Mouse (Mus musculus): ENCODE data around the gene Crk. TPM values are rescaled to one million over a fixed set of nuclear protein-coding genes. Genes with fewer than 3 reads are reported as not detected.

Gene Crk
- total and polyA plus RNA-seq, 2 experiments from 2014 or later = 57.0 to 88.4 TPM

DNA sequence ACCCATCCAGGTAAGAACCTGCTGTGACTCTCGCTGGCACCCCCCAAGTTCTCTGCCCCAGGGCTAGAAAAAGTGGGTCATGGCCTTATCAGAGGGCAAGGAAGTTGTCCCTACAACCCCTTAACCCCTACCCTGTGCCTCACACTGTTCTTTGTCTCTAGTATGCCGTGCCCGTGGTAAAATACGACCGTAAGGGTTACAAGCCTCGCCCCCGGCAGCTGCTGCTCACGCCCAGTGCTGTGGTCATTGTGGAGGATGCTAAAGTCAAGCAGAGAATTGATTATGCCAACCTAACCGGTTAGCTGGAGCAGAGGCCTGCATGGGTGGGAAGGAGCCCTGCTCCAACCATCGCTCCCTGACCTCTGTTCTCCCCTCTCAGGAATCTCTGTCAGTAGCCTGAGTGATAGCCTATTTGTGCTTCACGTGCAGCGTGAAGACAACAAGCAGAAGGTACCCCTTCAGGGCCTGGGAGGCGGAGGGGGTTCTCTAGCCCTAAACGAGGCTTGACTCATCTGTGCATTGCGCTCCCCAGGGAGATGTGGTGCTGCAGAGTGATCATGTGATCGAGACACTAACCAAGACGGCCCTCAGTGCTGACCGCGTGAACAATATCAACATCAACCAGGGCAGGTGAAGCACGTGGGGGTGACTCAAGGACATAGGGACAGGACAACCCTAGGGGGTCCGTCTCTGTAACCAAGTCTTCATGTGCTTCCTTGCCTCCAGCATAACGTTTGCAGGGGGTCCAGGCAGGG is 7.5 kb upstream of the Crk start:
- H3K36me3 ChIP-seq (replicated peaks; ENCODE audit: control insufficient read depth, insufficient read depth, low read length) = peaks cover 74% of the 10 kb centered on the region
- H3K9me3 ChIP-seq (replicated peaks; ENCODE audit: control insufficient read depth, low read length) = no peaks in the 10 kb centered on the region
- no peaks in the 10 kb centered on the region for H3K4me1 ChIP-seq (ENCODE audit: control insufficient read depth, insufficient read depth)
- H3K4me2 ChIP-seq (ENCODE audit: low read depth, low read length) = no peak overlapping the region
- no peak overlapping the region for H3K27ac ChIP-seq (ENCODE audit: low read depth)
- no peaks in the 10 kb centered on the region for H3K27me3 ChIP-seq (ENCODE audit: control insufficient read depth, insufficient read depth, low read length)
- H3K4me3 ChIP-seq (ENCODE audit: low read depth, low read length) = no peak overlapping the region
- WGBS = 85% methylated on average over 22 of the region's 22 CpGs
- no peak for ATAC-seq (ENCODE audit: insufficient read depth, low read depth)
- TF ChIP-seq EP300 (IDR thresholded peaks at IDR 0.05; ENCODE audit: low read depth) = no peak
- no peak for TF ChIP-seq CTCF (IDR thresholded peaks at IDR 0.05; ENCODE audit: low read depth)
- no peak overlapping the region for H3K9ac ChIP-seq (replicated peaks; ENCODE audit: low read depth, low read length)
- DNase-seq (ENCODE audit: low spot score) = no peak

DNA sequence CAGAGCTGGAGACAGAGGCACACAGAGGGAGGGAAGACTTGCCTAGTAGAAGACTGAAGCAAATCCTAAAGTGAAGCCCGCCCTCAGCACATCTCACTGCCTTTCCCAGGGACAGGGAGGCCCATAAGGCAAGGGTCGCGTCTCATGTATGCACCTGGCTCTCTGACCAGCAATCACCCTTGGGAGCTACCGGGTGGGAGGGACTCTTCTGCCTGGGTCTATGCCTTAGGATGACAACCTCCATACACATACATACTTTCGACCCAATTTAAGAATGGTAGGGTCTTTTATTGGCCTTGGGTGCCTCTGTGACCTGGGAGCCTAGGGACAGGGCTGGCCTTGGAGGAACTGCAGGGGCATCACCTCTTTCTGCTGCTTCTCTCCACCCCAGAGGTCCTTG is 5.6 kb upstream of the Crk start:
- ATAC-seq (ENCODE audit: insufficient read depth, low read depth) = no peak
- Histone ChIP-seq H3K36me3 (replicated peaks; ENCODE audit: control insufficient read depth, insufficient read depth, low read length) (peaks cover 57% of the 10 kb centered on the region), H3K4me1 (ENCODE audit: control insufficient read depth, insufficient read depth) (peaks cover 2% of the 10 kb centered on the region; the same call in 1 of the 2 replicates), H3K4me3 (ENCODE audit: low read depth, low read length) (no peak overlapping the region), H3K9ac (replicated peaks; ENCODE audit: low read depth, low read length) (no peak overlapping the region), H3K9me3 (replicated peaks; ENCODE audit: control insufficient read depth, low read length) (no peaks in the 10 kb centered on the region), H3K27me3 (ENCODE audit: control insufficient read depth, insufficient read depth, low read length) (no peaks in the 10 kb centered on the region), H3K4me2 (ENCODE audit: low read depth, low read length) (no peak overlapping the region), H3K27ac (ENCODE audit: low read depth) (no peak overlapping the region)
- TF ChIP-seq EP300 (IDR thresholded peaks at IDR 0.05; ENCODE audit: low read depth) (no peak), CTCF (IDR thresholded peaks at IDR 0.05; ENCODE audit: low read depth) (no peak)
- WGBS = 91% methylated on average over 5 of the region's 5 CpGs
- DNase-seq (ENCODE audit: low spot score) = no peak

DNA sequence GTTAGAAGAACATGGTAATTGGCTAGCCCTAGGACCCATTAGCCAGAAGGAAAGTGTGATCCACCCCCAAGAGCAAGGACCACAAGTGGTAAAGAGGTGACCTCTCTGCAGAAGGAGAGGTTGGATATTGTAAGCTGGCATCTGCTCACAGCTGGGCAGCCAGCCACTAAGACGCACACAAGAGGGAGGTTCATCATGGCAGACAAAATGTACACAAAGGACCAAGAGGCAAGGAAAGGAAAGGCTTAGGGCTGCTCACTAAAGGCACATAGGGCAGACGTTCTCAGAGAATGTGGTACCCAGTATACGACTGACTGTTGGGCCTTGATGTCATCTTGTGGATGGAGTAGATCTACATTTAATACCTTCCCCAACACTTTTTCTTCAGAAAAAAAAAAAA is 4.2 kb upstream of the Crk start:
- Histone ChIP-seq H3K9ac (replicated peaks; ENCODE audit: low read depth, low read length) (no peak overlapping the region), H3K9me3 (replicated peaks; ENCODE audit: control insufficient read depth, low read length) (no peaks in the 10 kb centered on the region), H3K27ac (ENCODE audit: low read depth) (no peak overlapping the region), H3K4me1 (ENCODE audit: control insufficient read depth, insufficient read depth) (peaks cover 4% of the 10 kb centered on the region; the same call in 1 of the 2 replicates), H3K27me3 (ENCODE audit: control insufficient read depth, insufficient read depth, low read length) (no peaks in the 10 kb centered on the region), H3K36me3 (replicated peaks; ENCODE audit: control insufficient read depth, insufficient read depth, low read length) (peaks cover 42% of the 10 kb centered on the region), H3K4me2 (ENCODE audit: low read depth, low read length) (no peak overlapping the region), H3K4me3 (ENCODE audit: low read depth, low read length) (no peak overlapping the region)
- no peak for TF ChIP-seq CTCF (IDR thresholded peaks at IDR 0.05; ENCODE audit: low read depth)
- no peak for TF ChIP-seq EP300 (IDR thresholded peaks at IDR 0.05; ENCODE audit: low read depth)
- DNase-seq (ENCODE audit: low spot score) (no peak), ATAC-seq (ENCODE audit: insufficient read depth, low read depth) (no peak)
- 73% methylated on average over 3 of the region's 3 CpGs for WGBS

DNA sequence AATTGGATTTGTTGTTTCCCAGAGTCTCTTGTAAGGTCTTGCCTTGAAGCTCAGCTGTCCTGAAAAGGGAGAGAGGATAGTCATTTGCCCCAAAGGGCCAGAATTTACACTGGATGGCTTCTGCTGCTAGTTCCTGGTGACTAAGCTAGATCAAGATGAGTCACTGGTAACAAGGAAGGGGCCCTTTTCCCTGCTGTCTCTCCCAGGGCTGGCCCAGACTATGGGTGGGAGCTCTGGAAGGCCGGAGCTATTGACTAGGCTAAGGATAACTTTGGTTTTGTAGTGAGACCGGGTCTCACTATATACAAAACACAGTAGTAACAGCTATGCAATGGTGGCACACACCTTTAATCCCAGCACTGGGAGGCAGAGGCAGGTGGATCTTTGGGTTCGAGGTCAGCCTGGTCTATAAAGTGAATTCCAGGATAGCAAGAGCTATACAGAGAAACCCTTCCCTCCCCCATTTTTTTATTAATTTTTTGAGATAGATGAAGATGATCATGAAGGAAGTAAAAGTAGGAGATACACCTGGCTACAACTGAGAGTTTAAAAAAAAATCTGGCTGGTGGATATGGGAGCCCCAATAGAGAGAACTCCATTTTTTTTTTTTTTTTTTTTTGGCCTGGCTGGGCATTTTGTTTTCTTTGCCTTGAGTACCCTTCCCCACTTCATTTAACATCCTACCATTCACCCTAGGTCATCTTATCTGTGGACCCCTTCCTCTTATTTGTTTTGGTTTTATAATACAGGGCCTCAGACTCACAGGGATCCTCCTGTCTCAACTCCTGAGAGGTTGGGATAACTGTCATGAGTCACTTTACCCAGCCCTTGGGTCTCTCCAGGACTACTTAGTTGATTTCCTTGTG is 945 bp upstream of the Crk start:
- TF ChIP-seq CTCF (IDR thresholded peaks at IDR 0.05; ENCODE audit: low read depth) (no peak), EP300 (IDR thresholded peaks at IDR 0.05; ENCODE audit: low read depth) (0 out of 2 replicates have a peak, but pooled peaks have one; percentile 16)
- DNase-seq (ENCODE audit: low spot score) (no peak), ATAC-seq (ENCODE audit: insufficient read depth, low read depth) (no peak)
- Histone ChIP-seq H3K4me1 (ENCODE audit: control insufficient read depth, insufficient read depth) (peaks cover 20% of the 10 kb centered on the region), H3K9me3 (replicated peaks; ENCODE audit: control insufficient read depth, low read length) (no peaks in the 10 kb centered on the region), H3K27ac (ENCODE audit: low read depth) (peak overlapping the region; percentile 56), H3K4me2 (ENCODE audit: low read depth, low read length) (peak overlapping the region; percentile 66), H3K36me3 (replicated peaks; ENCODE audit: control insufficient read depth, insufficient read depth, low read length) (peaks cover 11% of the 10 kb centered on the region), H3K4me3 (ENCODE audit: low read depth, low read length) (peak overlapping the region; percentile 81), H3K9ac (replicated peaks; ENCODE audit: low read depth, low read length) (peak overlapping the region; percentile 38), H3K27me3 (ENCODE audit: control insufficient read depth, insufficient read depth, low read length) (no peaks in the 10 kb centered on the region)
- WGBS = 77% methylated on average over 3 of the region's 3 CpGs

DNA sequence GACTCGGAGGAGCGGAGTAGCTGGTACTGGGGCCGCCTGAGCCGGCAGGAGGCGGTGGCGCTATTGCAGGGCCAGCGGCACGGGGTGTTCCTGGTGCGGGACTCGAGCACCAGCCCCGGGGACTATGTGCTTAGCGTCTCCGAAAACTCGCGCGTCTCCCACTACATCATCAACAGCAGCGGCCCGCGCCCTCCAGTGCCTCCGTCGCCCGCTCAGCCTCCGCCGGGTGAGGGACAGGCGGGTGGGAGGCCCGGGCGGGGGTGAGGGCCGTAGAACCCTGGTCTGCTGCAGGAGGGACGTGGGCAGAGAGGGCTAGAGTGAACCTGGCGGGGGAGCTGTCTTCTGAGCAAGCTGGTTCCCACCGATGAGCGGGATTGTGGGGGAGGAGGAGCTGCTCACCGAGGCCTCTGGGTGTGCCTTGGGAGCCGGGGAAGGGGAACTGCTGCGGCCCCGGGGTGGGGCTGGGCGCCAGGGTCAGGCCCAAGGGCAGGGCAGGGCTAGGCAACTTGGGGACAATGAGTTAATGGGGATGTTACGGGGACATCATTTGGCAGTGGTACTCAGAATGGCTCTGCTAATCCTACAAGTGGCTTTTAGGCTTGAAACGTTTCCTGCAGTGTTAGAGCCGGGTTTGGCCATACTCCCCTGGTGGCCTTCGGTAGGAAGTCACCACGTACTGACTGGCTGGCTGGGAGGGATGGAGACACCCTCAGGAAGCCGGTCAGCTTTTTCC is 546 bp downstream of the Crk start:
- Histone ChIP-seq H3K27me3 (ENCODE audit: control insufficient read depth, insufficient read depth, low read length) (no peaks in the 10 kb centered on the region), H3K27ac (ENCODE audit: low read depth) (peak overlapping the region; percentile 97), H3K9ac (replicated peaks; ENCODE audit: low read depth, low read length) (peak overlapping the region; percentile 96), H3K9me3 (replicated peaks; ENCODE audit: control insufficient read depth, low read length) (no peaks in the 10 kb centered on the region), H3K4me1 (ENCODE audit: control insufficient read depth, insufficient read depth) (peaks cover 20% of the 10 kb centered on the region), H3K36me3 (replicated peaks; ENCODE audit: control insufficient read depth, insufficient read depth, low read length) (peaks cover 6% of the 10 kb centered on the region; the same call in 1 of the 2 replicates), H3K4me3 (ENCODE audit: low read depth, low read length) (peak overlapping the region; percentile 81), H3K4me2 (ENCODE audit: low read depth, low read length) (peak overlapping the region; percentile 74)
- ATAC-seq (ENCODE audit: insufficient read depth, low read depth) (peak; percentile 67), DNase-seq (ENCODE audit: low spot score) (peak; percentile 82)
- WGBS = under 1% methylated on average over 41 of the region's 43 CpGs
- TF ChIP-seq EP300 (IDR thresholded peaks at IDR 0.05; ENCODE audit: low read depth) (no peak), CTCF (IDR thresholded peaks at IDR 0.05; ENCODE audit: low read depth) (peak; percentile 50)

Data from heart, postnatal 0 days (tissue).